Mouse (Mus musculus): ENCODE results near the gene Bbs7.

DNA sequence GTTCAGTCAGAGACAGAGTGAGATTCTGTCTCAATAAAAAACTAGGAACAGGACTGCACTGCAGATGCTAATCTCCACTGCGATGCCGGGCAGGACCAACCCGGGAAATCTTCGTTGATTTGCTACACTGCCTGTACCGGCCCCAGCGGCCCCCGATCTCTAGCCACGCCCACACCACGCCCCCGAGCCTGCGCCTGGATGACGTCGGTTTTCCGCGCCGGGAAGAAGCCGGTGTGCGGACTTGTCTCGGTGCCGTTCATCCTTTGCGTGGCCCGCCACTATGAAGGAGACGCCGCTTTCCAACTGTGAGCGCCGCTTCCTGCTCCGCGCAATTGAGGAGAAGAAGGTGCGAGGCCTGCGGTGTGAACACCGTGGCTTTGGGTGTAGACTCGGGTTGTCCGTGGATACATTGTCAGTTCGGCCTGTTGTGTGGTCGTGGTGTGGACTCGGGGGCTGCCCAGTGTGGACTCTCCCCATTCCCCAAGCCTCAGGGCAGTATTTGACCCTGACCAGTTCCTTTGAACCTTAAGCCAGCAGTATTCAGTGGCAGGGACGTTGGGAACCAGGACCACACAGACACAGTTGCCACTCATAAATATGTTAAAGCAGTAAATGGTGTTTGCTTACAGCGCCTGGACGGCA lies 60.8 kb downstream of the Bbs7 start, which contains the start of gene Exosc9:
- TF ChIP-seq CTCF (IDR thresholded peaks at IDR 0.05; ENCODE audit: low read depth, low read length): no peak
- no peak for TF ChIP-seq POLR2A (IDR thresholded peaks at IDR 0.05; ENCODE audit: borderline replicate concordance, low read depth, low read length)
